Mouse (Mus musculus): ENCODE data around the gene Rad51c. TPM values are rescaled to one million over a fixed set of nuclear protein-coding genes. Genes with fewer than 3 reads are reported as not detected.

Gene Rad51c
- polyA plus RNA-seq, 1 experiment from 2014 or later: 10.1 TPM

DNA sequence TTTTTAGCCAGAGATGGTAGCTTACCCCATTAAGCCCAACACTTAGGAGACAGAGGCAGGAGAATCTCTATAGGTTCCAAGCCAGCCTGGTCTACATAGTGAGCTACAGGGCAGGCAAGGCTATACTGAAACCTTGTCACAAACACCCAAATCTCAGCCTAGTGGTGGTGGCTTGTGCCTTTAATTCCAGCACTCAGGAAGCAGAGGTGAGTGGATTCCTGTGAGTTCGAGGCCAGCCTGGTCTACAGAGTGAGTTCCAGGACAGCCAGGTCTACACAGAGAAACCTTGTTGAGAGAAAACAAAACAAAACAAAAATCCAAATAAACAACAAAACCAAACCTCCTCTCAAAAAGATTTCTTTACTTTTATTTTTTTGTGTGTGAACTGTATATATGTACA, 49.9 kb downstream of the Rad51c start:
- no peak overlapping the region for H3K4me2 ChIP-seq (replicated peaks)
- H3K4me3 ChIP-seq: no peak overlapping the region
- no peak overlapping the region for H3K9ac ChIP-seq
- H3K36me3 ChIP-seq: no peaks in the 10 kb centered on the region
- H3K9me3 ChIP-seq (replicated peaks): no peaks in the 10 kb centered on the region
- H3K27me3 ChIP-seq: no peaks in the 10 kb centered on the region
- no peaks in the 10 kb centered on the region for H3K4me1 ChIP-seq
- 87% methylated on average over 1 of the region's 1 CpGs for WGBS
- no peak for ATAC-seq (ENCODE audit: low FRiP score)
- H3K27ac ChIP-seq: no peak overlapping the region

DNA sequence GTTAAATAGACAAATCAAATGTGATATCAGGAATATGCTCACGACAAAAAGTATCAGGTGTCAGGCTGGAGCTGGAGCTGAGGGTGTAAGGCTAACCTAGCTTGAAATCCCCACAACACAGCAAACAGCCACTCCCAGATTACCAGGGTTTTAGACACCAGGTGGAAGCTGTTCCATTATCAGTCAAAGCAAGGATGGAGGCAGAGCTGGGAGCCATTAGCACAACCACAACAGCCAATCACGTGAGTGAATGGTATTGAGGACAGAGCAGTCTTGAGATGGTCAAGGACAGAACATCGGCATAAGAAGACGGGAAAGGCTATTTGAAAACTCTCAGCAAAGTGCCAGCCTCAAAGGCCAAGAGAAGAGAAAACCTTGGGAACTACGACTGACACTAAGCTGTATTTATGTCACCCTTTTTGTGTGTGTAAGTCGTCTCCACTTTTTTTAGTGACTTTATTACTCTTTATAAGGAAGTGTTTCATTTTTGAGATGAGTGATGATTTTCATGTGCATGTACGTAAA, 51.0 kb downstream of the Rad51c start:
- Histone ChIP-seq H3K9me3 (replicated peaks) (no peaks in the 10 kb centered on the region), H3K27ac (no peak overlapping the region), H3K27me3 (no peaks in the 10 kb centered on the region), H3K36me3 (no peaks in the 10 kb centered on the region), H3K4me1 (no peaks in the 10 kb centered on the region), H3K9ac (no peak overlapping the region), H3K4me3 (no peak overlapping the region), H3K4me2 (replicated peaks) (no peak overlapping the region)
- WGBS: 82% methylated on average over 7 of the region's 7 CpGs
- ATAC-seq (ENCODE audit: low FRiP score): no peak

Other genes with a start within 250 kb of the Rad51c start
- 21.3 and 22.9 TPM in 2 replicates for gene Ppm1e, start 45.9 kb downstream of the Rad51c start, polyA plus RNA-seq (2016; fragmentation: Nextera tagmentation; extraction: Ambion mirVana)
- 0.10 and 0.38 TPM in 2 replicates for gene Tex14, start 111 bp upstream of the Rad51c start, polyA plus RNA-seq (2016; fragmentation: Nextera tagmentation; extraction: Ambion mirVana)
- gene Gm11492, start 161.7 kb upstream of the Rad51c start, polyA plus RNA-seq (2016; fragmentation: Nextera tagmentation; extraction: Ambion mirVana): not detected in 2 replicates
- gene Sept4, start 163.9 kb upstream of the Rad51c start, polyA plus RNA-seq (2016; fragmentation: Nextera tagmentation; extraction: Ambion mirVana): 13.1 and 14.1 TPM in 2 replicates
- 81.2 and 86.8 TPM in 2 replicates for gene Mtmr4, start 187.2 kb upstream of the Rad51c start, polyA plus RNA-seq (2016; fragmentation: Nextera tagmentation; extraction: Ambion mirVana)
- 0.43 and 0.45 TPM in 2 replicates for gene Hsf5, start 212.2 kb upstream of the Rad51c start, polyA plus RNA-seq (2016; fragmentation: Nextera tagmentation; extraction: Ambion mirVana)

Measured in hindbrain, embryonic 12.5 days (tissue).